Mouse (Mus musculus): Measurements from ENCODE around the gene Pkn1. TPM values are rescaled to one million over a fixed set of nuclear protein-coding genes. Genes with fewer than 3 reads are reported as not detected.

The Pkn1 gene
- polyA plus RNA-seq, 1 experiment: 174 TPM

DNA sequence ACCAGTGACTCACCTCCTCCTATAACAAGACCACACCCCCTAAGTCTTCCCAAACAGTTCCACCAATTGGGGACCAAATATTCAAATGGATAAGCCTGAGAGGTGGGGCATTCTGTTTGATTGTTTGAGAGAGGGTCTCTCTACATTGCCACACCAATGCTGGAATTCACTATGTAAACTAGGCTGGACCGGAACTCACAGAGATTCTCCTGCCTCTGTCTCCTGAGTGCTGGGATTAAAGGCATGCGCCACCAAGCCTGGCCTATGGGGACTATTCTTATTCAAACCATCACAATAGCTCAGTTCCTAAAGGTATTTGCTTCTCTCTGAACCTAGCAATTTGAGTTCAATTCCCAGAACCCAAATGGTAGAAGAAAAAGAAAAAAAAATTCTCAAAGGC is 80.4 kb downstream of the Pkn1 start:
- Histone ChIP-seq H3K4me3 (ENCODE audit: insufficient read depth, low read length) (no peak overlapping the region), H3K4me1 (ENCODE audit: control insufficient read depth, insufficient read depth, low read length) (0 out of 2 replicates have a peak, but pooled peaks cover 2% of the 10 kb centered on the region), H3K27ac (ENCODE audit: insufficient read depth, low read depth, low read length) (no peak overlapping the region)
- TF ChIP-seq CTCF (IDR thresholded peaks at IDR 0.05; ENCODE audit: low read depth, low read length) (no peak), POLR2A (IDR thresholded peaks at IDR 0.05; ENCODE audit: borderline replicate concordance, low read depth, low read length) (no peak)

DNA sequence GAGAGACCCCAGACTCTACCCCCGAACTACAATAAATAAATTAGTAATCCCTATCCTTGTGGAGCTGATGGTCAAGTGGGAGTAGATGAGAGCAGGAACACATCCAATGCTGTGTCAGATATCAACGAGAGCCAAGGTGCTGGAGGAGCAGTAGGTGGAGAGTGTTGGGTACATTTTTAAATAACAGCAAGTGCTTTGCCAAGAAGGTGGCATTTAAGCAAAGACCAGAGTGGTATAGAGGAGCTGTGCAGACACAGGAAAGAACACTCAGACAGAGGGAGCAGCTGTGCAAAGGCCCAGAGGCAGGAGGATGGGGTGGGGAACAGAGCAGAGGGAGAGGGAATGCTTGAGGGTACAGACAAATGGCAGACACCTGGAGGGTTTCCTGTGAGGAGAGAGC is 81.9 kb downstream of the Pkn1 start:
- TF ChIP-seq POLR2A (IDR thresholded peaks at IDR 0.05; ENCODE audit: borderline replicate concordance, low read depth, low read length) (no peak), CTCF (IDR thresholded peaks at IDR 0.05; ENCODE audit: low read depth, low read length) (no peak)

DNA sequence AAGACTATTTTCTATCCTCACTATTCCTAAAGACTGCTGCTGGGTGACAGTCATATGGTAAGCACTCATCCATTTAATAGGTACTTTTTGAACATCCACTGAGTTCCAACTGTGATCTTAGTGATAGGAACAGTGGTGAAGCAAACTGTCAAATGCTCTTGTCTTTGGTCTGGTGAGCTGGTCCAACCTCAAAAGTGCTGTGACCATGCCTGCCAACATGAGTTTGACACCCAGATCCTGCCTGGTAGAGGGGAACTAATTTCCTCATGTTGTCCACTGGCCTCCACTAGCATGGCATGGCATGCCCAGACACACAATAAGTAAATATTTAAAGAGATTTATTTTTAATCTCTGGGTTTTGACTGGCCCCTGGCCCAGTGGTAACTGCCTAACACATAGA is 82.4 kb downstream of the Pkn1 start:
- no peak overlapping the region for H3K27ac ChIP-seq (ENCODE audit: insufficient read depth, low read depth, low read length)
- no peak overlapping the region for H3K4me3 ChIP-seq (ENCODE audit: insufficient read depth, low read length)
- TF ChIP-seq CTCF (IDR thresholded peaks at IDR 0.05; ENCODE audit: low read depth, low read length) (no peak), POLR2A (IDR thresholded peaks at IDR 0.05; ENCODE audit: borderline replicate concordance, low read depth, low read length) (no peak)
- no peaks in the 10 kb centered on the region for H3K4me1 ChIP-seq (ENCODE audit: control insufficient read depth, insufficient read depth, low read length)

More for the DNA sequence above, 81.9 kb downstream of the Pkn1 start:
- H3K4me3 ChIP-seq (ENCODE audit: insufficient read depth, low read length): no peak overlapping the region
- H3K27ac ChIP-seq (ENCODE audit: insufficient read depth, low read depth, low read length): no peak overlapping the region
- H3K4me1 ChIP-seq (ENCODE audit: control insufficient read depth, insufficient read depth, low read length): no peaks in the 10 kb centered on the region

Other genes with a start within 250 kb of the Pkn1 start
- gene Scoc, start 240.8 kb downstream of the Pkn1 start, polyA plus RNA-seq (2012; ENCODE audit: insufficient read depth, insufficient read length, missing spikeins): 49.5 and 50.3 TPM in 2 replicates
- gene Olfr370, start 163.4 kb downstream of the Pkn1 start, polyA plus RNA-seq (2012; ENCODE audit: insufficient read depth, insufficient read length, missing spikeins): not detected in 2 replicates
- gene Ndufb7, start 132.5 kb downstream of the Pkn1 start, polyA plus RNA-seq (2012; ENCODE audit: insufficient read depth, insufficient read length, missing spikeins): 130 and 134 TPM in 2 replicates
- 189 and 215 TPM in 2 replicates for gene Tecr, start 91.2 kb downstream of the Pkn1 start, polyA plus RNA-seq (2012; ENCODE audit: insufficient read depth, insufficient read length, missing spikeins)
- 19.4 and 19.9 TPM in 2 replicates for gene Dnajb1, start 91.0 kb downstream of the Pkn1 start, polyA plus RNA-seq (2012; ENCODE audit: insufficient read depth, insufficient read length, missing spikeins)
- 25.6 and 32.2 TPM in 2 replicates for gene Gipc1, start 46.5 kb downstream of the Pkn1 start, polyA plus RNA-seq (2012; ENCODE audit: insufficient read depth, insufficient read length, missing spikeins)
- gene Ptger1, start 32.5 kb downstream of the Pkn1 start, polyA plus RNA-seq (2012; ENCODE audit: insufficient read depth, insufficient read length, missing spikeins): 0.16 and 0.53 TPM in 2 replicates
- gene Ddx39, start 16.0 kb upstream of the Pkn1 start, polyA plus RNA-seq (2012; ENCODE audit: insufficient read depth, insufficient read length, missing spikeins): 27.9 and 28.4 TPM in 2 replicates
- 55.5 and 62.9 TPM in 2 replicates for gene Adgre5, start 42.1 kb upstream of the Pkn1 start, polyA plus RNA-seq (2012; ENCODE audit: insufficient read depth, insufficient read length, missing spikeins)
- gene Adgrl1, start 200.9 kb upstream of the Pkn1 start, polyA plus RNA-seq (2012; ENCODE audit: insufficient read depth, insufficient read length, missing spikeins): 0.31 and 2.0 TPM in 2 replicates